Mouse (Mus musculus) frontal cortex, postnatal 25 days (tissue): ENCODE measurements around the gene Grid1.

Source experiments
- DNase-seq, 2 experiments: peaks; one replicate each; pipeline ENCODE4 v3.0.0; 2022; ENCODE audit warnings: low spot score in 2 of 2

The Grid1 gene

GRCm38 (mm10) chr14:35008674-35009073 lies 188.8 kb downstream of the Grid1 start:
- DNase-seq = no peak

- no peak for DNase-seq
Observed at GRCm38 (mm10) chr14:35009074-35009473, 189.2 kb downstream of the Grid1 start.

- DNase-seq = no peak
Observed at GRCm38 (mm10) chr14:35026686-35027085, 206.8 kb downstream of the Grid1 start.

- DNase-seq = no peak
Observed at GRCm38 (mm10) chr14:35027501-35028140, 207.7 kb downstream of the Grid1 start.

- DNase-seq = no peak
Observed at GRCm38 (mm10) chr14:35029626-35030025, 209.7 kb downstream of the Grid1 start.

GRCm38 (mm10) chr14:35030271-35030670 lies 210.4 kb downstream of the Grid1 start:
- DNase-seq = no peak

GRCm38 (mm10) chr14:35032283-35032682 lies 212.4 kb downstream of the Grid1 start:
- no peak for DNase-seq

- DNase-seq = no peak
Observed at GRCm38 (mm10) chr14:35044268-35044667, 224.4 kb downstream of the Grid1 start.

- DNase-seq = no peak
Observed at GRCm38 (mm10) chr14:35044918-35045698, 225.2 kb downstream of the Grid1 start.

GRCm38 (mm10) chr14:35049231-35049630 lies 229.3 kb downstream of the Grid1 start:
- no peak for DNase-seq

GRCm38 (mm10) chr14:35054139-35054538 lies 234.2 kb downstream of the Grid1 start:
- no peak for DNase-seq

- peak in 1 of 2 experiments; percentile 30 for DNase-seq
Observed at GRCm38 (mm10) chr14:35074636-35075035, 254.7 kb downstream of the Grid1 start.

- no peak for DNase-seq
Observed at GRCm38 (mm10) chr14:35079954-35080353, 260.0 kb downstream of the Grid1 start.

GRCm38 (mm10) chr14:35092646-35093045 lies 272.7 kb downstream of the Grid1 start:
- DNase-seq = no peak

GRCm38 (mm10) chr14:35093561-35094186 lies 273.8 kb downstream of the Grid1 start:
- no peak for DNase-seq

GRCm38 (mm10) chr14:35095506-35096059 lies 275.7 kb downstream of the Grid1 start:
- no peak for DNase-seq

GRCm38 (mm10) chr14:35096085-35096484 lies 276.2 kb downstream of the Grid1 start:
- no peak for DNase-seq

- DNase-seq = no peak
Observed at GRCm38 (mm10) chr14:35097166-35097565, 277.3 kb downstream of the Grid1 start.

GRCm38 (mm10) chr14:35103639-35104210 lies 283.8 kb downstream of the Grid1 start:
- no peak for DNase-seq

- no peak for DNase-seq
Observed at GRCm38 (mm10) chr14:35107596-35107995, 287.7 kb downstream of the Grid1 start.

GRCm38 (mm10) chr14:35110928-35111327 lies 291.0 kb downstream of the Grid1 start:
- no peak for DNase-seq
